Mouse (Mus musculus): Measurements from ENCODE around the gene Fam13c. TPM values are rescaled to one million over a fixed set of nuclear protein-coding genes. Genes with fewer than 3 reads are reported as not detected.

Fam13c gene
- polyA plus RNA-seq, 1 experiment from 2014 or later = 19.1 TPM

- no peak overlapping the region for H3K27ac ChIP-seq
- H3K4me2 ChIP-seq = no peak overlapping the region
- H3K4me3 ChIP-seq (replicated peaks) = no peak overlapping the region
- no peak overlapping the region for H3K9ac ChIP-seq
- H3K27me3 ChIP-seq = no peaks in the 10 kb centered on the region
- 0 out of 2 replicates have a peak, but pooled peaks cover 5% of the 10 kb centered on the region for H3K9me3 ChIP-seq
- peaks cover 4% of the 10 kb centered on the region; the same call in 1 of the 2 replicates for H3K36me3 ChIP-seq (replicated peaks)
- no peak for ATAC-seq (ENCODE audit: low FRiP score)
- H3K4me1 ChIP-seq = peaks cover 9% of the 10 kb centered on the region
Measured at GRCm38 (mm10) chr10:70505395-70505794, 65.1 kb downstream of the Fam13c start.

- Histone ChIP-seq H3K36me3 (replicated peaks) (peaks cover 4% of the 10 kb centered on the region; the same call in 1 of the 2 replicates), H3K4me1 (peaks cover 9% of the 10 kb centered on the region), H3K9me3 (0 out of 2 replicates have a peak, but pooled peaks cover 5% of the 10 kb centered on the region), H3K4me2 (no peak overlapping the region), H3K27ac (no peak overlapping the region), H3K4me3 (replicated peaks) (no peak overlapping the region), H3K27me3 (no peaks in the 10 kb centered on the region), H3K9ac (no peak overlapping the region)
- 89% methylated on average over 5 of the region's 5 CpGs for WGBS
- no peak for ATAC-seq (ENCODE audit: low FRiP score)
Measured at GRCm38 (mm10) chr10:70505842-70506241, 65.6 kb downstream of the Fam13c start.

- no peak overlapping the region for H3K27ac ChIP-seq
- WGBS = 45% methylated on average over 15 of the region's 15 CpGs
Measured at GRCm38 (mm10) chr10:70506499-70507168, 66.4 kb downstream of the Fam13c start.

GRCm38 (mm10) chr10:70507880-70508279 lies 67.6 kb downstream of the Fam13c start:
- no peak for ATAC-seq (ENCODE audit: low FRiP score)
- Histone ChIP-seq H3K27ac (no peak overlapping the region), H3K27me3 (no peaks in the 10 kb centered on the region), H3K4me2 (no peak overlapping the region), H3K9me3 (0 out of 2 replicates have a peak, but pooled peaks cover 5% of the 10 kb centered on the region), H3K4me3 (replicated peaks) (no peak overlapping the region), H3K36me3 (replicated peaks) (no peaks in the 10 kb centered on the region), H3K9ac (no peak overlapping the region), H3K4me1 (peaks cover 9% of the 10 kb centered on the region)
- WGBS = 95% methylated on average over 3 of the region's 3 CpGs

More at GRCm38 (mm10) chr10:70506499-70507168, 66.4 kb downstream of the Fam13c start:
- no peak for ATAC-seq (ENCODE audit: low FRiP score)
- Histone ChIP-seq H3K4me1 (peaks cover 9% of the 10 kb centered on the region), H3K4me3 (replicated peaks) (no peak overlapping the region), H3K27me3 (no peaks in the 10 kb centered on the region), H3K9me3 (0 out of 2 replicates have a peak, but pooled peaks cover 5% of the 10 kb centered on the region), H3K4me2 (no peak overlapping the region), H3K36me3 (replicated peaks) (peaks cover 4% of the 10 kb centered on the region; the same call in 1 of the 2 replicates), H3K9ac (no peak overlapping the region)

- WGBS = 93% methylated on average over 9 of the region's 9 CpGs
- H3K4me1 ChIP-seq = peaks cover 9% of the 10 kb centered on the region
- no peak overlapping the region for H3K4me2 ChIP-seq
- H3K4me3 ChIP-seq (replicated peaks) = no peak overlapping the region
- H3K9me3 ChIP-seq = no peaks in the 10 kb centered on the region
- no peak overlapping the region for H3K27ac ChIP-seq
- H3K27me3 ChIP-seq = peaks cover 10% of the 10 kb centered on the region
- H3K9ac ChIP-seq = no peak overlapping the region
- ATAC-seq (ENCODE audit: low FRiP score) = no peak
- H3K36me3 ChIP-seq (replicated peaks) = no peaks in the 10 kb centered on the region
Measured at GRCm38 (mm10) chr10:70514848-70515247, 74.6 kb downstream of the Fam13c start.

- H3K27ac ChIP-seq = no peak overlapping the region
- no peaks in the 10 kb centered on the region for H3K36me3 ChIP-seq (replicated peaks)
- H3K4me2 ChIP-seq = no peak overlapping the region
- H3K4me3 ChIP-seq (replicated peaks) = no peak overlapping the region
- H3K9me3 ChIP-seq = no peaks in the 10 kb centered on the region
- H3K9ac ChIP-seq = no peak overlapping the region
- H3K27me3 ChIP-seq = peaks cover 13% of the 10 kb centered on the region
- peaks cover 24% of the 10 kb centered on the region for H3K4me1 ChIP-seq
- no peak for ATAC-seq (ENCODE audit: low FRiP score)
- WGBS = 95% methylated on average over 8 of the region's 8 CpGs
Measured at GRCm38 (mm10) chr10:70516661-70517060, 76.4 kb downstream of the Fam13c start.

- peak overlapping the region; percentile 77 for H3K4me2 ChIP-seq
- ATAC-seq (ENCODE audit: low FRiP score) = peak; percentile 50
- H3K9ac ChIP-seq = peak overlapping the region; percentile 57
- H3K9me3 ChIP-seq = no peaks in the 10 kb centered on the region
- peaks cover 27% of the 10 kb centered on the region for H3K4me1 ChIP-seq
- H3K27ac ChIP-seq = 0 out of 2 replicates have a peak overlapping the region, but pooled peaks have one; percentile 13
- H3K4me3 ChIP-seq (replicated peaks) = peak overlapping the region; percentile 46
- WGBS = 6% methylated on average over 14 of the region's 14 CpGs
- peaks cover 4% of the 10 kb centered on the region; the same call in 1 of the 2 replicates for H3K36me3 ChIP-seq (replicated peaks)
- H3K27me3 ChIP-seq = peaks cover 15% of the 10 kb centered on the region
Measured at GRCm38 (mm10) chr10:70519640-70520099, 79.4 kb downstream of the Fam13c start.

GRCm38 (mm10) chr10:70520143-70521131 lies 80.2 kb downstream of the Fam13c start:
- H3K9me3 ChIP-seq = no peaks in the 10 kb centered on the region
- peak overlapping the region; percentile 77 for H3K4me2 ChIP-seq
- H3K4me1 ChIP-seq = peaks cover 27% of the 10 kb centered on the region
- peaks cover 4% of the 10 kb centered on the region; the same call in 1 of the 2 replicates for H3K36me3 ChIP-seq (replicated peaks)
- H3K27ac ChIP-seq = peak overlapping the region; percentile 57
- WGBS = under 1% methylated on average over 38 of the region's 38 CpGs
- peak overlapping the region; percentile 57 for H3K9ac ChIP-seq
- peak; percentile 88 for ATAC-seq (ENCODE audit: low FRiP score)
- peak overlapping the region; percentile 46 for H3K4me3 ChIP-seq (replicated peaks)
- H3K27me3 ChIP-seq = peaks cover 15% of the 10 kb centered on the region

GRCm38 (mm10) chr10:70521379-70521778 lies 81.1 kb downstream of the Fam13c start:
- no peaks in the 10 kb centered on the region for H3K9me3 ChIP-seq
- 17% methylated on average over 5 of the region's 5 CpGs for WGBS
- H3K4me2 ChIP-seq = peak overlapping the region; percentile 77
- peaks cover 15% of the 10 kb centered on the region for H3K27me3 ChIP-seq
- H3K4me1 ChIP-seq = peaks cover 27% of the 10 kb centered on the region
- H3K9ac ChIP-seq = 0 out of 2 replicates have a peak overlapping the region, but pooled peaks have one; percentile 57
- H3K4me3 ChIP-seq (replicated peaks) = peak overlapping the region; percentile 46
- peaks cover 4% of the 10 kb centered on the region; the same call in 1 of the 2 replicates for H3K36me3 ChIP-seq (replicated peaks)
- no peak for ATAC-seq (ENCODE audit: low FRiP score)
- H3K27ac ChIP-seq = no peak overlapping the region

- Histone ChIP-seq H3K36me3 (replicated peaks) (no peaks in the 10 kb centered on the region; the same call in 1 of the 2 replicates), H3K27me3 (no peaks in the 10 kb centered on the region), H3K4me2 (no peak overlapping the region), H3K9ac (no peak overlapping the region), H3K4me3 (replicated peaks) (no peak overlapping the region), H3K27ac (no peak overlapping the region), H3K4me1 (no peaks in the 10 kb centered on the region), H3K9me3 (no peaks in the 10 kb centered on the region)
- no peak for ATAC-seq (ENCODE audit: low FRiP score)
- WGBS = 88% methylated on average over 12 of the region's 12 CpGs
Measured at GRCm38 (mm10) chr10:70530185-70530823, 90.0 kb downstream of the Fam13c start.

- no peak for ATAC-seq (ENCODE audit: low FRiP score)
- H3K9me3 ChIP-seq = no peaks in the 10 kb centered on the region
- WGBS = 95% methylated on average over 9 of the region's 9 CpGs
- peaks cover 6% of the 10 kb centered on the region for H3K36me3 ChIP-seq (replicated peaks)
- no peak overlapping the region for H3K27ac ChIP-seq
- no peak overlapping the region for H3K4me2 ChIP-seq
- H3K4me3 ChIP-seq (replicated peaks) = no peak overlapping the region
- H3K9ac ChIP-seq = no peak overlapping the region
- no peaks in the 10 kb centered on the region for H3K4me1 ChIP-seq
- H3K27me3 ChIP-seq = no peaks in the 10 kb centered on the region
Measured at GRCm38 (mm10) chr10:70532249-70532648, 92.0 kb downstream of the Fam13c start.

Measured in forebrain, embryonic 12.5 days (tissue).